Mouse (Mus musculus) liver, embryonic 14 days (tissue): ENCODE results near the gene Gm3239. TPM values are rescaled to one million over a fixed set of nuclear protein-coding genes. Genes with fewer than 3 reads are reported as not detected.

Experiments
- polyA plus RNA-seq: library from polyadenylated mRNA; depleted of rRNA; stranded (reverse); fragments of >200 nt; gene quantifications from 2 replicates; pipeline ENCODE4 v1.2.3, GENCODE M21; 2012; rRNA removed

The Gm3239 gene
- polyA plus RNA-seq, result not detected in 2 replicates

DNA sequence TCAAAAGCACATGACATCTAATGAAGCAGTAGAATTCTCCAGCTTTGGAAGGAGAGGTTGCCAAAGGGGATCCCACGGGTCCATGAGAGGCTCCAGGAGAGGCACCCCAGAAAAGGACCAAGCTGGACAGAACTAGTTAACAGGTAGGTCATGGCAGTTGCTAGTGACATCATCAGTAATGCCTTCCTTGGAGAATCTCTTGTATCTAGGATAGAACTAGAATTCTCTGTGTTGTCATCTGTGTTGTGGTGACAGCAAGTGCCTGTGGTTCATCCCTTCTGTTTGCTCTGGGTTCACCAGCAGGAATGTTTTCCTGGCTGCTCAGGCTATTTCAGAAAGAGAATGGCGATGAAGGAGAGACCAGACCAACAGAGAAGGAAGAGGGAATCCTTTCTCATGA lies at the start of gene Gm3239:
TSS of gene Gm3239 (plus strand) at position 301 of the 400 bp plus-strand sequence.

GRCm38 (mm10) chr14:4632052-4632451 lies 31.9 kb upstream of the Gm3239 start, which contains the start of gene Gm8159:
Gene Gm8159, plus strand, starts transcription at chr14:4632352.

GRCm38 (mm10) chr14:4708938-4709337 lies 44.9 kb downstream of the Gm3239 start, which contains the start of gene Gm7876:
Gene Gm7876, plus strand, starts transcription at chr14:4709238.

Other genes starting within 250 kb of the Gm3239 start
- gene Gm3164, start 248.7 kb upstream of the Gm3239 start, polyA plus RNA-seq, result not detected in 2 replicates
- gene Gm3173, start 233.2 kb upstream of the Gm3239 start, polyA plus RNA-seq, result not detected in 2 replicates
- not detected in 2 replicates for gene Gm3182, start 182.4 kb upstream of the Gm3239 start, polyA plus RNA-seq
- gene Gm3047, start 108.8 kb upstream of the Gm3239 start, polyA plus RNA-seq, result not detected in 2 replicates
- not detected in 2 replicates for gene Gm8159, start 31.8 kb upstream of the Gm3239 start, polyA plus RNA-seq
- gene Gm7876, start 45.0 kb downstream of the Gm3239 start, polyA plus RNA-seq, result not detected in 2 replicates
- gene Gm3252, start 62.6 kb downstream of the Gm3239 start, polyA plus RNA-seq, result not detected in 2 replicates
- gene Gm9602, start 112.1 kb downstream of the Gm3239 start, polyA plus RNA-seq, result not detected in 2 replicates
- gene Gm3269, start 173.9 kb downstream of the Gm3239 start, polyA plus RNA-seq, result not detected in 2 replicates
- gene Gm3264, start 191.4 kb downstream of the Gm3239 start, polyA plus RNA-seq, result not detected in 2 replicates
- gene Gm3278, start 228.2 kb downstream of the Gm3239 start, polyA plus RNA-seq, result not detected in 2 replicates